Mouse (Mus musculus): ENCODE data around the gene Ptpn23. TPM values are rescaled to one million over a fixed set of nuclear protein-coding genes. Genes with fewer than 3 reads are reported as not detected.
A peak's percentile ranks its signal among the peaks of the same experiment; 100 is the strongest.

The Ptpn23 gene
- polyA plus RNA-seq, 1 experiment from 2014 or later, result 16.6 TPM

GRCm38 (mm10) chr9:110350612-110351011, 57.4 kb downstream of the Ptpn23 start:
- Histone ChIP-seq H3K4me3 (ENCODE audit: low read depth, low read length) (no peak overlapping the region), H3K9ac (ENCODE audit: low read depth, low read length) (no peak overlapping the region), H3K9me3 (ENCODE audit: control insufficient read depth, low read length) (no peaks in the 10 kb centered on the region), H3K4me2 (ENCODE audit: low read depth, low read length) (no peak overlapping the region), H3K36me3 (ENCODE audit: control insufficient read depth, insufficient read depth, low read length) (0 out of 2 replicates have a peak, but pooled peaks cover 4% of the 10 kb centered on the region), H3K27ac (replicated peaks; ENCODE audit: low read depth, low read length) (no peak overlapping the region), H3K27me3 (replicated peaks; ENCODE audit: control insufficient read depth, insufficient read depth, low read length) (no peaks in the 10 kb centered on the region), H3K4me1 (ENCODE audit: control insufficient read depth, insufficient read depth, low read length) (no peaks in the 10 kb centered on the region)
- DNase-seq (ENCODE audit: low spot score), result no peak
- ATAC-seq (ENCODE audit: low read depth), result no peak
- WGBS, result 75% methylated on average over 5 of the region's 5 CpGs

- H3K27me3 ChIP-seq (replicated peaks; ENCODE audit: control insufficient read depth, insufficient read depth, low read length), result no peaks in the 10 kb centered on the region
- H3K4me1 ChIP-seq (ENCODE audit: control insufficient read depth, insufficient read depth, low read length), result 0 out of 2 replicates have a peak, but pooled peaks cover under 1% of the 10 kb centered on the region
- peak; percentile 49 for DNase-seq (ENCODE audit: low spot score)
- no peak overlapping the region for H3K9ac ChIP-seq (ENCODE audit: low read depth, low read length)
- H3K36me3 ChIP-seq (ENCODE audit: control insufficient read depth, insufficient read depth, low read length), result 0 out of 2 replicates have a peak, but pooled peaks cover 4% of the 10 kb centered on the region
- H3K27ac ChIP-seq (replicated peaks; ENCODE audit: low read depth, low read length), result 0 out of 2 replicates have a peak overlapping the region, but pooled peaks have one; percentile 6
- no peak overlapping the region for H3K4me3 ChIP-seq (ENCODE audit: low read depth, low read length)
- 47% methylated on average over 5 of the region's 5 CpGs for WGBS
- no peaks in the 10 kb centered on the region for H3K9me3 ChIP-seq (ENCODE audit: control insufficient read depth, low read length)
- peak; percentile 33; the same call in 1 of the 2 replicates for ATAC-seq (ENCODE audit: low read depth)
- no peak overlapping the region for H3K4me2 ChIP-seq (ENCODE audit: low read depth, low read length)
Observed at GRCm38 (mm10) chr9:110350188-110350587, 57.8 kb downstream of the Ptpn23 start.

GRCm38 (mm10) chr9:110348899-110349298, 59.1 kb downstream of the Ptpn23 start:
- Histone ChIP-seq H3K36me3 (ENCODE audit: control insufficient read depth, insufficient read depth, low read length) (0 out of 2 replicates have a peak, but pooled peaks cover 4% of the 10 kb centered on the region), H3K4me1 (ENCODE audit: control insufficient read depth, insufficient read depth, low read length) (0 out of 2 replicates have a peak, but pooled peaks cover 3% of the 10 kb centered on the region), H3K4me3 (ENCODE audit: low read depth, low read length) (no peak overlapping the region), H3K4me2 (ENCODE audit: low read depth, low read length) (no peak overlapping the region), H3K9ac (ENCODE audit: low read depth, low read length) (no peak overlapping the region), H3K27ac (replicated peaks; ENCODE audit: low read depth, low read length) (no peak overlapping the region), H3K9me3 (ENCODE audit: control insufficient read depth, low read length) (no peaks in the 10 kb centered on the region), H3K27me3 (replicated peaks; ENCODE audit: control insufficient read depth, insufficient read depth, low read length) (no peaks in the 10 kb centered on the region)
- 66% methylated on average over 3 of the region's 4 CpGs for WGBS
- no peak for DNase-seq (ENCODE audit: low spot score)
- no peak for ATAC-seq (ENCODE audit: low read depth)

GRCm38 (mm10) chr9:110345057-110345739, 62.8 kb downstream of the Ptpn23 start:
- Histone ChIP-seq H3K4me2 (ENCODE audit: low read depth, low read length) (no peak overlapping the region), H3K27ac (replicated peaks; ENCODE audit: low read depth, low read length) (no peak overlapping the region), H3K9me3 (ENCODE audit: control insufficient read depth, low read length) (no peaks in the 10 kb centered on the region), H3K9ac (ENCODE audit: low read depth, low read length) (no peak overlapping the region), H3K36me3 (ENCODE audit: control insufficient read depth, insufficient read depth, low read length) (no peaks in the 10 kb centered on the region), H3K4me1 (ENCODE audit: control insufficient read depth, insufficient read depth, low read length) (0 out of 2 replicates have a peak, but pooled peaks cover 3% of the 10 kb centered on the region), H3K27me3 (replicated peaks; ENCODE audit: control insufficient read depth, insufficient read depth, low read length) (no peaks in the 10 kb centered on the region), H3K4me3 (ENCODE audit: low read depth, low read length) (no peak overlapping the region)
- no peak for ATAC-seq (ENCODE audit: low read depth)
- no peak for DNase-seq (ENCODE audit: low spot score)
- WGBS, result 44% methylated on average over 7 of the region's 7 CpGs

GRCm38 (mm10) chr9:110343805-110344204, 64.2 kb downstream of the Ptpn23 start:
- Histone ChIP-seq H3K4me3 (ENCODE audit: low read depth, low read length) (no peak overlapping the region), H3K4me1 (ENCODE audit: control insufficient read depth, insufficient read depth, low read length) (0 out of 2 replicates have a peak, but pooled peaks cover 3% of the 10 kb centered on the region), H3K27me3 (replicated peaks; ENCODE audit: control insufficient read depth, insufficient read depth, low read length) (no peaks in the 10 kb centered on the region), H3K4me2 (ENCODE audit: low read depth, low read length) (no peak overlapping the region), H3K9me3 (ENCODE audit: control insufficient read depth, low read length) (no peaks in the 10 kb centered on the region), H3K9ac (ENCODE audit: low read depth, low read length) (no peak overlapping the region), H3K36me3 (ENCODE audit: control insufficient read depth, insufficient read depth, low read length) (no peaks in the 10 kb centered on the region), H3K27ac (replicated peaks; ENCODE audit: low read depth, low read length) (no peak overlapping the region)
- WGBS, result 57% methylated on average over 6 of the region's 6 CpGs
- DNase-seq (ENCODE audit: low spot score) (no peak), ATAC-seq (ENCODE audit: low read depth) (no peak)

GRCm38 (mm10) chr9:110342008-110342407, 66.0 kb downstream of the Ptpn23 start:
- no peaks in the 10 kb centered on the region for H3K36me3 ChIP-seq (ENCODE audit: control insufficient read depth, insufficient read depth, low read length)
- H3K27me3 ChIP-seq (replicated peaks; ENCODE audit: control insufficient read depth, insufficient read depth, low read length), result no peaks in the 10 kb centered on the region
- DNase-seq (ENCODE audit: low spot score), result no peak
- H3K27ac ChIP-seq (replicated peaks; ENCODE audit: low read depth, low read length), result no peak overlapping the region
- 82% methylated on average over 8 of the region's 8 CpGs for WGBS
- H3K4me3 ChIP-seq (ENCODE audit: low read depth, low read length), result no peak overlapping the region
- H3K4me2 ChIP-seq (ENCODE audit: low read depth, low read length), result no peak overlapping the region
- no peak overlapping the region for H3K9ac ChIP-seq (ENCODE audit: low read depth, low read length)
- ATAC-seq (ENCODE audit: low read depth), result no peak
- H3K9me3 ChIP-seq (ENCODE audit: control insufficient read depth, low read length), result no peaks in the 10 kb centered on the region
- 0 out of 2 replicates have a peak, but pooled peaks cover 3% of the 10 kb centered on the region for H3K4me1 ChIP-seq (ENCODE audit: control insufficient read depth, insufficient read depth, low read length)

- H3K4me1 ChIP-seq (ENCODE audit: control insufficient read depth, insufficient read depth, low read length), result peaks cover 2% of the 10 kb centered on the region; the same call in 1 of the 2 replicates
- no peak overlapping the region for H3K9ac ChIP-seq (ENCODE audit: low read depth, low read length)
- DNase-seq (ENCODE audit: low spot score) (no peak), ATAC-seq (ENCODE audit: low read depth) (no peak)
- H3K9me3 ChIP-seq (ENCODE audit: control insufficient read depth, low read length), result no peaks in the 10 kb centered on the region
- no peaks in the 10 kb centered on the region for H3K36me3 ChIP-seq (ENCODE audit: control insufficient read depth, insufficient read depth, low read length)
- H3K27me3 ChIP-seq (replicated peaks; ENCODE audit: control insufficient read depth, insufficient read depth, low read length), result no peaks in the 10 kb centered on the region
- no peak overlapping the region for H3K4me2 ChIP-seq (ENCODE audit: low read depth, low read length)
- H3K27ac ChIP-seq (replicated peaks; ENCODE audit: low read depth, low read length), result no peak overlapping the region
- 89% methylated on average over 5 of the region's 5 CpGs for WGBS
- no peak overlapping the region for H3K4me3 ChIP-seq (ENCODE audit: low read depth, low read length)
Observed at GRCm38 (mm10) chr9:110340037-110340750, 67.8 kb downstream of the Ptpn23 start.

Data from embryonic facial prominence, embryonic 14.5 days (tissue).